Mouse (Mus musculus) midbrain, embryonic 11.5 days (tissue): ENCODE measurements around the gene Cbr4. TPM values are rescaled to one million over a fixed set of nuclear protein-coding genes. Genes with fewer than 3 reads are reported as not detected.

Source experiments
- ATAC-seq: fragments of 200-750 bp; cut with Nextera tagmentation; 2 replicates; pipeline ENCODE4 v1.8.0; 2017; ENCODE audit warnings: moderate TSS enrichment, moderate library complexity; ENCODE audit not compliant: low FRiP score
- DNase-seq: peaks from one replicate; pipeline ENCODE4 v3.0.0; 2015; ENCODE audit warnings: low spot score; ENCODE audit errors: missing footprints
- H3K27ac ChIP-seq: fragments of 300-500 bp; sonication (generic); 2 replicates; pipeline ENCODE4 v1.5.1; 2014; ENCODE audit warnings: low read depth, low read length
- H3K27me3 ChIP-seq: fragments of 300-500 bp; sonication (generic); 2 replicates; pipeline ENCODE4 v1.6.1; 2014; ENCODE audit warnings: mild to moderate bottlenecking, low read length, moderate library complexity, mixed read lengths; ENCODE audit not compliant: control insufficient read depth, insufficient read depth
- H3K36me3 ChIP-seq: fragments of 300-500 bp; sonication (generic); 2 replicates; pipeline ENCODE4 v1.6.1; 2014; ENCODE audit warnings: mild to moderate bottlenecking, low read length, moderate library complexity, mixed read lengths; ENCODE audit not compliant: control insufficient read depth, insufficient read depth
- H3K4me1 ChIP-seq: fragments of 300-500 bp; sonication (generic); 2 replicates; pipeline ENCODE4 v1.6.1; 2014; ENCODE audit warnings: low read length; ENCODE audit not compliant: control insufficient read depth, insufficient read depth
- H3K4me2 ChIP-seq: fragments of 300-500 bp; sonication (generic); 2 replicates; pipeline ENCODE4 v1.6.1; 2014; ENCODE audit warnings: mild to moderate bottlenecking, moderate library complexity
- H3K4me3 ChIP-seq: fragments of 300-500 bp; sonication (generic); 2 replicates; pipeline ENCODE4 v1.5.1; 2014; ENCODE audit warnings: low read depth, low read length
- H3K9ac ChIP-seq: fragments of 300-500 bp; sonication (generic); 2 replicates; pipeline ENCODE4 v1.6.1; 2014; ENCODE audit warnings: low read length
- H3K9me3 ChIP-seq: fragments of 300-500 bp; sonication (generic); 2 replicates; pipeline ENCODE4 v1.6.1; 2016; ENCODE audit warnings: low read length; ENCODE audit not compliant: control insufficient read depth
- WGBS: fragments of 180-500 bp; shearing (Covaris S2); extraction: QIAGEN DNeasy Blood & Tissue Kit; methylation state at CpG from one replicate; pipeline ENCODE4 v1.1.7; 2014; 5-methylcytosine and 5-hydroxymethylcytosine counted together
- polyA plus RNA-seq: library from polyadenylated mRNA; unstranded; fragments of >200 nt; fragmentation: Nextera tagmentation; extraction: Ambion mirVana; gene quantifications from 2 replicates; pipeline ENCODE4 v1.2.1, GENCODE M21; 2014

The Cbr4 gene
- polyA plus RNA-seq, 1 experiment from 2014 or later = 27.1 TPM

- Histone ChIP-seq H3K9me3 (no peaks in the 10 kb centered on the region), H3K27me3 (no peaks in the 10 kb centered on the region), H3K9ac (no peak overlapping the region), H3K4me1 (peaks cover 16% of the 10 kb centered on the region; the same call in 1 of the 2 replicates), H3K4me3 (no peak overlapping the region), H3K27ac (peak overlapping the region; percentile 82), H3K4me2 (0 out of 2 replicates have a peak overlapping the region, but pooled peaks have one; percentile 6), H3K36me3 (peaks cover 14% of the 10 kb centered on the region)
- WGBS = 77% methylated on average over 24 of the region's 24 CpGs
- DNase-seq (no peak), ATAC-seq (peak; percentile 54; the same call in 1 of the 2 replicates)
Observed at GRCm38 (mm10) chr8:61515110-61515930, 27.8 kb downstream of the Cbr4 start.

GRCm38 (mm10) chr8:61515931-61516744 is 28.6 kb downstream of the Cbr4 start:
- DNase-seq (peak; percentile 99), ATAC-seq (peak; percentile 90)
- Histone ChIP-seq H3K4me3 (no peak overlapping the region), H3K9me3 (no peaks in the 10 kb centered on the region), H3K36me3 (peaks cover 7% of the 10 kb centered on the region; the same call in 1 of the 2 replicates), H3K9ac (no peak overlapping the region), H3K4me1 (peaks cover 16% of the 10 kb centered on the region; the same call in 1 of the 2 replicates), H3K27me3 (no peaks in the 10 kb centered on the region), H3K27ac (peak overlapping the region; percentile 82), H3K4me2 (0 out of 2 replicates have a peak overlapping the region, but pooled peaks have one; percentile 6)
- 42% methylated on average over 25 of the region's 25 CpGs for WGBS

GRCm38 (mm10) chr8:61516745-61517501 is 29.4 kb downstream of the Cbr4 start:
- Histone ChIP-seq H3K9ac (no peak overlapping the region), H3K4me3 (no peak overlapping the region), H3K9me3 (no peaks in the 10 kb centered on the region), H3K4me2 (no peak overlapping the region), H3K27ac (peak overlapping the region; percentile 61), H3K27me3 (no peaks in the 10 kb centered on the region), H3K36me3 (peaks cover 7% of the 10 kb centered on the region; the same call in 1 of the 2 replicates), H3K4me1 (peaks cover 16% of the 10 kb centered on the region; the same call in 1 of the 2 replicates)
- WGBS = 75% methylated on average over 8 of the region's 8 CpGs
- ATAC-seq (peak; percentile 56), DNase-seq (peak; percentile 90)

- WGBS = 80% methylated on average over 14 of the region's 14 CpGs
- Histone ChIP-seq H3K4me2 (no peak overlapping the region), H3K27ac (peak overlapping the region; percentile 17; the same call in 1 of the 2 replicates), H3K4me1 (peaks cover 16% of the 10 kb centered on the region; the same call in 1 of the 2 replicates), H3K27me3 (no peaks in the 10 kb centered on the region), H3K9me3 (no peaks in the 10 kb centered on the region), H3K4me3 (no peak overlapping the region), H3K9ac (no peak overlapping the region), H3K36me3 (peaks cover 3% of the 10 kb centered on the region; the same call in 1 of the 2 replicates)
- no peak for DNase-seq
- no peak for ATAC-seq
Observed at GRCm38 (mm10) chr8:61517502-61518185, 30.1 kb downstream of the Cbr4 start.

GRCm38 (mm10) chr8:61522132-61522531 is 34.6 kb downstream of the Cbr4 start:
- no peak for ATAC-seq
- H3K4me1 ChIP-seq = peaks cover 5% of the 10 kb centered on the region; the same call in 1 of the 2 replicates
- H3K36me3 ChIP-seq = 0 out of 2 replicates have a peak, but pooled peaks cover 2% of the 10 kb centered on the region
- 16% methylated on average over 1 of the region's 1 CpGs for WGBS
- H3K9me3 ChIP-seq = no peaks in the 10 kb centered on the region
- H3K4me2 ChIP-seq = no peak overlapping the region
- H3K27ac ChIP-seq = no peak overlapping the region
- H3K27me3 ChIP-seq = no peaks in the 10 kb centered on the region
- no peak overlapping the region for H3K4me3 ChIP-seq
- H3K9ac ChIP-seq = no peak overlapping the region
- DNase-seq = peak; percentile 95

- H3K27ac ChIP-seq = no peak overlapping the region
- WGBS = 92% methylated on average over 14 of the region's 14 CpGs
- peaks cover 6% of the 10 kb centered on the region; the same call in 1 of the 2 replicates for H3K36me3 ChIP-seq
- no peak for DNase-seq
- no peaks in the 10 kb centered on the region for H3K9me3 ChIP-seq
- no peak for ATAC-seq
- H3K4me2 ChIP-seq = no peak overlapping the region
- H3K9ac ChIP-seq = no peak overlapping the region
- no peaks in the 10 kb centered on the region for H3K4me1 ChIP-seq
- no peaks in the 10 kb centered on the region for H3K27me3 ChIP-seq
- H3K4me3 ChIP-seq = no peak overlapping the region
Observed at GRCm38 (mm10) chr8:61527037-61527436, 39.5 kb downstream of the Cbr4 start.

GRCm38 (mm10) chr8:61528197-61528596 is 40.7 kb downstream of the Cbr4 start:
- no peaks in the 10 kb centered on the region for H3K9me3 ChIP-seq
- H3K4me2 ChIP-seq = no peak overlapping the region
- peaks cover 6% of the 10 kb centered on the region; the same call in 1 of the 2 replicates for H3K36me3 ChIP-seq
- no peaks in the 10 kb centered on the region for H3K27me3 ChIP-seq
- H3K4me1 ChIP-seq = no peaks in the 10 kb centered on the region
- WGBS = 90% methylated on average over 9 of the region's 9 CpGs
- H3K27ac ChIP-seq = no peak overlapping the region
- DNase-seq (no peak), ATAC-seq (no peak)
- H3K9ac ChIP-seq = no peak overlapping the region
- no peak overlapping the region for H3K4me3 ChIP-seq

- Histone ChIP-seq H3K9ac (no peak overlapping the region), H3K4me2 (no peak overlapping the region), H3K27me3 (no peaks in the 10 kb centered on the region), H3K36me3 (peaks cover 6% of the 10 kb centered on the region; the same call in 1 of the 2 replicates), H3K27ac (no peak overlapping the region), H3K4me3 (no peak overlapping the region), H3K9me3 (no peaks in the 10 kb centered on the region), H3K4me1 (no peaks in the 10 kb centered on the region)
- 78% methylated on average over 6 of the region's 6 CpGs for WGBS
- no peak for DNase-seq
- no peak for ATAC-seq
Observed at GRCm38 (mm10) chr8:61528642-61529041, 41.1 kb downstream of the Cbr4 start.
